Comparison of ENCODE assay signal across 17 mouse cellular contexts in the genomic region with DNA sequence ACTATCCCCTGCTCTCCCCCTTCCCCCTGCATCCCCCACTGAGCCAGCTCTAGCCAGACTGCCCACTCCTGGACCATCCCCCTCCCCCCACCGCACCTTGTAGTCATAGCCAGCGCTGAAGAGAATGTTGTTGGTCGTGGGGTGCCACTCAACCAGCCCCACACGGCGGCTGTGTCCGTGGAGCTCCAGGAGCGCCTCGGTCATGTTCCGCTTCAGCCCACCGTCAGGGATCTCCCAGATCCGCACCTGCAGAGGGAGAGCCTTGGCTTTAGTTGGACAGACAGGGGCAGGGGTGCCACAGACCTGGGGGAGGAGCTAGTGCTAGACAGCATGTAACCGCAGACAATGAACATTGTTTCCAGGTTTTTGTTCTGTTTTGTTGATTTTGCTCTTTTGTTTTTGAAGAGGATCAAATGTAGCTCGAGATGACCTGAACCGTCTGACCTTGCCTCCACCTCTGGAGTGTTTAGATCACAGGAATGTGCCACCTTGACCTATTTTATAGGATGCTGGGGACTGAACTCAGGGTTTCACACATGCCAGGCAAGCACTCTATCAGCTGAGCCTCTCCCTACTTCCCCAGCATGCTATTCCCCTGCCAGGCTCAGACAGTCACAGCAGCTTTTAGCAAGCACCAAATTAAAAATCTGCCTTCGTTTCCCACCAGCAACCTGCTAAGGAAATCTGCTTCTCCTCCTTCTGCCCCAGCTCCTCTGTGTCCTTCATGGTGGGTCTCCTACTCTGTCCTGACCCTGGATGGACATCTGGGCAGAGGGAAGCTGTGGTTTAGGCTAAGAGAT.
DNase-seq lines count a peak whose midpoint lies in the region; ATAC-seq lines count a peak whose summit lies in the region.
"Had no signal": no experiment of that assay in that cellular context is flagged by ENCODE, and none has a peak within 500 bp of the region (broad histone marks: within the 10 kb centered on the region; RNA-seq: fewer than 3 reads in every experiment).

No protein-coding gene starts in this region.

- 76% methylated on average over 15 of the region's 15 CpGs for WGBS in forebrain, embryonic 10.5 days
- WGBS in forebrain, embryonic 11.5 days, result 66% methylated on average over 15 of the region's 15 CpGs
- WGBS in hindbrain, embryonic 10.5 days, result 64% methylated on average over 15 of the region's 15 CpGs
- WGBS in hindbrain, embryonic 14.5 days, result 62% methylated on average over 15 of the region's 15 CpGs

- intact Hi-C loops in heart, postnatal 25 days (cut with DNase I), result no loop called here

- peaks cover 33% of the 10 kb centered on the region for H3K36me3 ChIP-seq in forebrain, embryonic 10.5 days (replicated peaks)
- H3K36me3 ChIP-seq in forebrain, embryonic 11.5 days (ENCODE audit: control insufficient read depth, insufficient read depth, low read length), result no peaks in the 10 kb centered on the region; the same call in 1 of the 2 replicates
- peaks cover 45% of the 10 kb centered on the region for H3K36me3 ChIP-seq in hindbrain, embryonic 10.5 days
- H3K36me3 ChIP-seq in hindbrain, embryonic 14.5 days (replicated peaks; ENCODE audit: control insufficient read depth, insufficient read depth), result peaks cover 43% of the 10 kb centered on the region

- no peak for ATAC-seq in forebrain, embryonic 11.5 days (replicated peaks; ENCODE audit: low FRiP score)
- no peak for ATAC-seq in hindbrain, embryonic 14.5 days (ENCODE audit: low FRiP score)
- ATAC-seq: CD4-positive, CD25-positive, alpha-beta regulatory T cell, adult 4 months; inflammation-experienced regulatory T-cells, adult 6 months had no signal

- H3K27me3 ChIP-seq in forebrain, embryonic 10.5 days (ENCODE audit: poor library complexity, severe bottlenecking), result no peaks in the 10 kb centered on the region
- H3K27me3 ChIP-seq in forebrain, embryonic 11.5 days (ENCODE audit: control insufficient read depth, insufficient read depth, low read length), result no peaks in the 10 kb centered on the region
- H3K27me3 ChIP-seq in hindbrain, embryonic 10.5 days (ENCODE audit: insufficient read depth, poor library complexity, severe bottlenecking), result no peaks in the 10 kb centered on the region
- H3K27me3 ChIP-seq in hindbrain, embryonic 14.5 days (ENCODE audit: control insufficient read depth, insufficient read depth, low read length), result no peaks in the 10 kb centered on the region
- H3K27me3 ChIP-seq: limb, embryonic 15.5 days; lung, embryonic 15.5 days had no signal

- no peak overlapping the region for H3K4me3 ChIP-seq in forebrain, embryonic 10.5 days
- no peak overlapping the region for H3K4me3 ChIP-seq in forebrain, embryonic 11.5 days (ENCODE audit: low read depth, low read length)
- no peak overlapping the region for H3K4me3 ChIP-seq in hindbrain, embryonic 10.5 days
- no peak overlapping the region for H3K4me3 ChIP-seq in hindbrain, embryonic 14.5 days (replicated peaks; ENCODE audit: low read length)
- H3K4me3 ChIP-seq: limb, embryonic 15.5 days; lung, embryonic 15.5 days had no signal

- no peak overlapping the region for H3K4me2 ChIP-seq in forebrain, embryonic 11.5 days (ENCODE audit: low read depth, low read length, severe bottlenecking)
- no peak overlapping the region for H3K4me2 ChIP-seq in hindbrain, embryonic 14.5 days (replicated peaks)
- H3K4me2 ChIP-seq: limb, embryonic 15.5 days; lung, embryonic 15.5 days had no signal

- H3K9me3 ChIP-seq in forebrain, embryonic 10.5 days, result no peaks in the 10 kb centered on the region
- H3K9me3 ChIP-seq in forebrain, embryonic 11.5 days (ENCODE audit: control insufficient read depth, low read length), result no peaks in the 10 kb centered on the region; the same call in 1 of the 2 replicates
- no peaks in the 10 kb centered on the region; the same call in 1 of the 2 replicates for H3K9me3 ChIP-seq in hindbrain, embryonic 10.5 days
- no peaks in the 10 kb centered on the region for H3K9me3 ChIP-seq in hindbrain, embryonic 14.5 days (ENCODE audit: control insufficient read depth, low read length)
- H3K9me3 ChIP-seq: limb, embryonic 15.5 days; lung, embryonic 15.5 days; megakaryocyte, embryonic 14.5 days had no signal

- DNase-seq in forebrain, embryonic 10.5 days (ENCODE audit: extremely low spot score, low spot score), result no peak
- no peak for DNase-seq in forebrain, embryonic 11.5 days (ENCODE audit: low spot score)
- DNase-seq in hindbrain, embryonic 10.5 days (ENCODE audit: low spot score), result no peak
- DNase-seq in hindbrain, embryonic 14.5 days (ENCODE audit: low spot score), result no peak
- DNase-seq in ovary, adult 18-20 months (ENCODE audit: low spot score), result peak; percentile 72
- DNase-seq in ovary, postnatal 14 days (ENCODE audit: low spot score), result no peak
- peak; percentile 0 for DNase-seq in heart, postnatal 25 days (ENCODE audit: low spot score)
- no peak for DNase-seq in urinary bladder, postnatal 4 days (ENCODE audit: low spot score in 2 of 2)
- DNase-seq: adrenal gland, adult 8-10 months; gastrocnemius, postnatal 36 days had no signal

- peak overlapping the region; percentile 36; the same call in 1 of the 2 replicates for H3K27ac ChIP-seq in forebrain, embryonic 10.5 days
- no peak overlapping the region for H3K27ac ChIP-seq in forebrain, embryonic 11.5 days (ENCODE audit: low read depth, low read length)
- H3K27ac ChIP-seq in hindbrain, embryonic 10.5 days, result peak overlapping the region; percentile 37; the same call in 1 of the 2 replicates
- no peak overlapping the region for H3K27ac ChIP-seq in hindbrain, embryonic 14.5 days
- H3K27ac ChIP-seq: kidney, postnatal 0 days; limb, embryonic 15.5 days; lung, embryonic 15.5 days; stomach, postnatal 0 days had no signal

- no peak overlapping the region for H3K9ac ChIP-seq in forebrain, embryonic 11.5 days (ENCODE audit: low read length)
- no peak overlapping the region for H3K9ac ChIP-seq in hindbrain, embryonic 14.5 days
- H3K9ac ChIP-seq: limb, embryonic 15.5 days; lung, embryonic 15.5 days had no signal

- H3K4me1 ChIP-seq in forebrain, embryonic 10.5 days, result peaks cover 32% of the 10 kb centered on the region
- H3K4me1 ChIP-seq in forebrain, embryonic 11.5 days (replicated peaks; ENCODE audit: control insufficient read depth, insufficient read depth, low read length), result peaks cover 4% of the 10 kb centered on the region; the same call in 1 of the 2 replicates
- H3K4me1 ChIP-seq in hindbrain, embryonic 10.5 days (replicated peaks), result peaks cover 34% of the 10 kb centered on the region
- peaks cover 15% of the 10 kb centered on the region for H3K4me1 ChIP-seq in hindbrain, embryonic 14.5 days (replicated peaks; ENCODE audit: control insufficient read depth, insufficient read depth, low read length)

Comparison
In these comparisons a context has a peak if more than half of its experiments do, and no peak if none do; other contexts are left out.
1. DNase-seq: peak in ovary, adult 18-20 months (single experiment) and heart, postnatal 25 days (single experiment); none in forebrain, embryonic 10.5 days (single experiment), forebrain, embryonic 11.5 days (single experiment), hindbrain, embryonic 10.5 days (single experiment), hindbrain, embryonic 14.5 days (single experiment), ovary, postnatal 14 days (single experiment) and urinary bladder, postnatal 4 days (0 of 2).
2. H3K27ac ChIP-seq: peak in forebrain, embryonic 10.5 days (single experiment) and hindbrain, embryonic 10.5 days (single experiment); none in forebrain, embryonic 11.5 days (single experiment) and hindbrain, embryonic 14.5 days (single experiment).